Mouse (Mus musculus): ENCODE results near the gene Tpsab1.

GRCm38 (mm10) chr17:25341490-25341889 lies 3.9 kb downstream of the Tpsab1 start:
- no peak for TF ChIP-seq POLR2A (IDR thresholded peaks at IDR 0.05; ENCODE audit: insufficient read depth, low read depth, low read length)
- no peak for TF ChIP-seq CTCF (IDR thresholded peaks at IDR 0.05; ENCODE audit: insufficient read depth, low read depth, low read length)

Measured in olfactory bulb, adult 2 months (tissue).